Mouse (Mus musculus) forebrain, embryonic 14.5 days (tissue): ENCODE measurements around the gene Ccdc88b. TPM values are rescaled to one million over a fixed set of nuclear protein-coding genes. Genes with fewer than 3 reads are reported as not detected.

Experiments used
- ATAC-seq: fragments of 200-750 bp; cut with Nextera tagmentation; 2 replicates; pipeline ENCODE4 v1.8.0; 2017; ENCODE audit warnings: mild to moderate bottlenecking, moderate library complexity
- DNase-seq: peaks from one replicate; pipeline ENCODE4 v3.0.0-alpha.2; 2015; ENCODE audit warnings: low spot score
- H3K27ac ChIP-seq: fragments of 300-500 bp; sonication (generic); 2 replicates; pipeline ENCODE4 v1.5.1; 2014; ENCODE audit warnings: low read depth, mild to moderate bottlenecking, control low read depth, low read length, moderate library complexity
- H3K27me3 ChIP-seq: fragments of 300-500 bp; sonication (generic); replicated peaks from 2 replicates; pipeline ENCODE4 v1.6.1; 2014; ENCODE audit warnings: low read length, control low read depth, mixed read lengths; ENCODE audit not compliant: control insufficient read depth, insufficient read depth
- H3K36me3 ChIP-seq: fragments of 300-500 bp; sonication (generic); 2 replicates; pipeline ENCODE4 v1.6.1; 2014; ENCODE audit warnings: low read length, control low read depth; ENCODE audit not compliant: control insufficient read depth, insufficient read depth
- H3K4me1 ChIP-seq: fragments of 300-500 bp; sonication (generic); 2 replicates; pipeline ENCODE4 v1.6.1; 2014; ENCODE audit warnings: antibody characterized with exemption, low read length, control low read depth; ENCODE audit not compliant: control insufficient read depth, insufficient read depth
- H3K4me2 ChIP-seq: fragments of 300-500 bp; sonication (generic); 2 replicates; pipeline ENCODE4 v1.6.1; 2014; ENCODE audit warnings: mild to moderate bottlenecking, control low read depth, low read length
- H3K4me3 ChIP-seq: fragments of 300-500 bp; sonication (generic); 2 replicates; pipeline ENCODE4 v1.5.1; 2014; ENCODE audit warnings: low read depth, low read length, control low read depth
- H3K9ac ChIP-seq: fragments of 300-500 bp; sonication (generic); 2 replicates; pipeline ENCODE4 v1.6.1; 2014; ENCODE audit warnings: mild to moderate bottlenecking, low read length, control low read depth, moderate library complexity
- H3K9me3 ChIP-seq: fragments of 300-500 bp; sonication (generic); replicated peaks from 2 replicates; pipeline ENCODE4 v1.6.1; 2016; ENCODE audit warnings: low read length, control low read depth, mixed read lengths; ENCODE audit not compliant: control insufficient read depth
- WGBS: fragments of 180-500 bp; shearing (Covaris S2); extraction: QIAGEN DNeasy Blood & Tissue Kit; methylation state at CpG from one replicate; pipeline ENCODE4 v1.1.7; 2014; 5-methylcytosine and 5-hydroxymethylcytosine counted together
- polyA plus RNA-seq: library from polyadenylated mRNA; unstranded; fragments of >200 nt; fragmentation: Nextera tagmentation; extraction: Ambion mirVana; gene quantifications from 2 replicates; pipeline ENCODE4 v1.2.1, GENCODE M21; 2014

The Ccdc88b gene
- polyA plus RNA-seq, 1 experiment from 2014 or later, result 0.37 TPM

DNA sequence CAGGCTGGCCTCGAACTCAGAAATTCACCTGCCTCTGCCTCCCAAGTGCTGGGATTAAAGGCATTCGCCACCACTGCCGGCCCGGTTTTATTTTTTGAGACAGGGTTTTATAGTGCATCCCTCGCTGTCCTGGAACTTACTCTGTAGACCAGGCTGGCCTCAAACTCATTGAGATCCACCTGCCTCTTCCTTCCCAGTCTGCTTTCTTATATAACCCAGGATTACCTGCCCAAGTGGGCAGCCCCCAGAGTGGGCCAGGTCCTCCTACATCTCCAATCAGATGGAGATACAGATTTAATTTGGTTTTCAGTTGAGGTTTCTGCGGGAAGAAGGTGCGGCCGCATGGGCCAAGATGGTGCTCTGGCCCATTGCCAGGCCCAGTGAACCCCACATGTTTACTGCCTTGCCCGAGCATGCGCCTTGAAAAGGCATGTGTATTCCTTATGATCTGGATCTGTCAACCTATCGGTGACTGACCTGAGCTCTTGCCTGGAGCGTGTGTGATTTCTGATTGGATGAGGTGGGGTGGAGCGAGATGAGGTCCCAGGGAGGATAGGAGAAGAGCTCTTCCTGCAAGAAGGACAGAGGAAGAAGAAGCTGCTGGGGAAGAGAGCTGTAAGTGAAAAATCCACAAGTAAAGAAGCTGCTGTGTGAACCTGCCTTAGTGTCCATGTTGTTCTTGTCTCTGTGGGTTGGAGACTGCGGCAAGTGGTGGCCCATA is 35.9 kb upstream of the Ccdc88b start:
- no peak overlapping the region for H3K4me2 ChIP-seq
- 0 out of 2 replicates have a peak, but pooled peaks cover 2% of the 10 kb centered on the region for H3K9me3 ChIP-seq
- no peak overlapping the region for H3K9ac ChIP-seq
- WGBS, result 94% methylated on average over 14 of the region's 14 CpGs
- H3K4me3 ChIP-seq, result no peak overlapping the region
- no peak overlapping the region for H3K27ac ChIP-seq
- DNase-seq, result no peak
- no peaks in the 10 kb centered on the region for H3K27me3 ChIP-seq
- no peaks in the 10 kb centered on the region for H3K36me3 ChIP-seq
- no peak for ATAC-seq
- no peaks in the 10 kb centered on the region for H3K4me1 ChIP-seq

- ATAC-seq (no peak), DNase-seq (no peak)
- Histone ChIP-seq H3K4me2 (no peak overlapping the region), H3K9ac (no peak overlapping the region), H3K36me3 (no peaks in the 10 kb centered on the region), H3K27me3 (no peaks in the 10 kb centered on the region), H3K4me1 (no peaks in the 10 kb centered on the region), H3K9me3 (0 out of 2 replicates have a peak, but pooled peaks cover 2% of the 10 kb centered on the region), H3K4me3 (no peak overlapping the region), H3K27ac (no peak overlapping the region)
- 78% methylated on average over 4 of the region's 4 CpGs for WGBS
Observed at GRCm38 (mm10) chr19:6892512-6892911, 34.5 kb upstream of the Ccdc88b start.

- WGBS, result 91% methylated on average over 4 of the region's 4 CpGs
- DNase-seq (no peak), ATAC-seq (no peak)
- H3K27me3 ChIP-seq, result no peaks in the 10 kb centered on the region
- no peaks in the 10 kb centered on the region for H3K36me3 ChIP-seq
- no peak overlapping the region for H3K9ac ChIP-seq
- H3K4me3 ChIP-seq, result no peak overlapping the region
- H3K4me1 ChIP-seq, result no peaks in the 10 kb centered on the region
- H3K27ac ChIP-seq, result no peak overlapping the region
- H3K4me2 ChIP-seq, result no peak overlapping the region
- H3K9me3 ChIP-seq, result peaks cover 11% of the 10 kb centered on the region; the same call in 1 of the 2 replicates
Observed at GRCm38 (mm10) chr19:6877965-6878364, 20.0 kb upstream of the Ccdc88b start.

DNA sequence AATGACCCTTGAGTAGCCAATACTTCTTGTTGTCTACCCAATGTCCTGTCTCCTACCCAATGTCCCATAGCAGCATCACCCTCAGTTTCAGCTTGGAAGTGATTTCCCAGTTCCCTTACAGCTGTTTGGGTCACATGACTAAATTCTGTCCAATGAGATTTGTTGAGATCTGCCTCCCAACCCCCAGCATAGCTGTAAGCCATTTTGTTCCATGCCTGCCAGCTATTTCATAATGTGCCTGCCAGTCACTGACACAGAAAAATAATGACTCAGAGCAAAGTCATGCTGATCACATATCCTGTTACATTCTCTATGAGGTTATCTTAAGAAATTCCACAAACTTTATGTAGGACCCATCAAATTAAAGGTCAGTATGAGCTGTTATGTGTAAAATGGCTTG is 18.8 kb upstream of the Ccdc88b start:
- no peak for ATAC-seq

GRCm38 (mm10) chr19:6875834-6876233 is 17.8 kb upstream of the Ccdc88b start:
- WGBS, result 89% methylated on average over 6 of the region's 6 CpGs
- Histone ChIP-seq H3K27me3 (no peaks in the 10 kb centered on the region), H3K4me3 (no peak overlapping the region), H3K9ac (no peak overlapping the region), H3K4me1 (no peaks in the 10 kb centered on the region), H3K4me2 (no peak overlapping the region), H3K27ac (no peak overlapping the region), H3K36me3 (no peaks in the 10 kb centered on the region), H3K9me3 (peaks cover 8% of the 10 kb centered on the region; the same call in 1 of the 2 replicates)
- ATAC-seq, result no peak
- DNase-seq, result no peak

More for the DNA sequence above, 18.8 kb upstream of the Ccdc88b start:
- no peak overlapping the region for H3K4me3 ChIP-seq
- no peak overlapping the region for H3K9ac ChIP-seq
- DNase-seq, result no peak
- H3K27ac ChIP-seq, result no peak overlapping the region
- no peaks in the 10 kb centered on the region for H3K27me3 ChIP-seq
- H3K4me1 ChIP-seq, result no peaks in the 10 kb centered on the region
- no peaks in the 10 kb centered on the region for H3K36me3 ChIP-seq
- peaks cover 11% of the 10 kb centered on the region; the same call in 1 of the 2 replicates for H3K9me3 ChIP-seq
- no peak overlapping the region for H3K4me2 ChIP-seq

DNA sequence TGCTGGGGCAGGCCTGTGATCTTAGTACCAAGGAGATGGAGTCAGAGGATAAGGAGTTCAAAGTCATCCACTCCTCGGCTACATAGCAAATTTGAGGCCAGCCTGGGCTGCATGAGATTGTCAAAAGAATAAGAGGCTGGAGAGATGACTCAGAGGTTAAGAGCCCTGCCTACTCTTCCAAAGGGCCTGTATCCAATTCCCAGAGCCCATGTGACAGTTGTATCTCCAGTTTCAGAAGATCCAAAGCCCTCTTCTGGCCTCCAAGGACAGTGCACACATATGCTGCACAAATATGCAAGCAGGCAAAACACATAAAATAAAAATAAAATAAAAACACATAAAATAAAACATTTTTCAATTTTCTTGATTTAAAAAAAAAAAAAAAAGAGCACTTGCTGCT is 16.2 kb upstream of the Ccdc88b start:
- no peak overlapping the region for H3K4me2 ChIP-seq
- no peaks in the 10 kb centered on the region for H3K4me1 ChIP-seq
- ATAC-seq, result no peak
- H3K27ac ChIP-seq, result no peak overlapping the region
- H3K27me3 ChIP-seq, result no peaks in the 10 kb centered on the region
- DNase-seq, result no peak
- H3K9ac ChIP-seq, result no peak overlapping the region
- H3K4me3 ChIP-seq, result no peak overlapping the region
- no peaks in the 10 kb centered on the region for H3K36me3 ChIP-seq
- WGBS, result 71% methylated on average over 1 of the region's 1 CpGs
- no peaks in the 10 kb centered on the region for H3K9me3 ChIP-seq

DNA sequence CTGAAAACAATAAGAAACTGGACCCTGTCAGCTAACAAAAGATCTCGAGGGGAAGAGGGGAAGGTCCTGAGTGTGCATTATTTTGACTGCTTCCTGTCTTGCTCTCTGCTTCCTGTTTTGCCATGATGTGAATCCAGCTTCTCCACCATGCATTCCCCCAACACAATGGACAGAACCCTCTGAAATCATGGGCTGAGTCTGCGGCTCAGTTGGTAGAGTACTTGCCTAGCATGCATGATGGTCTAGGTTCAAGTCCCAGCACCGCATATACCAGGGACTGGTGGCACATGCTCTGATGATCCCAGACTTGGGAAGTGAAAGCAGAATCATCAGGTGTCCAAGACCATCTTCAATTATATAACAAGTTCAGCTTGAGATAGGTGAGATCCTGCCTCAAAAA is 14.7 kb upstream of the Ccdc88b start:
- H3K4me3 ChIP-seq, result no peak overlapping the region
- WGBS, result 84% methylated on average over 3 of the region's 3 CpGs
- ATAC-seq, result no peak
- H3K9ac ChIP-seq, result no peak overlapping the region
- no peaks in the 10 kb centered on the region for H3K4me1 ChIP-seq
- DNase-seq, result no peak
- H3K27me3 ChIP-seq, result no peaks in the 10 kb centered on the region
- H3K4me2 ChIP-seq, result no peak overlapping the region
- no peaks in the 10 kb centered on the region for H3K9me3 ChIP-seq
- no peak overlapping the region for H3K27ac ChIP-seq
- no peaks in the 10 kb centered on the region for H3K36me3 ChIP-seq

DNA sequence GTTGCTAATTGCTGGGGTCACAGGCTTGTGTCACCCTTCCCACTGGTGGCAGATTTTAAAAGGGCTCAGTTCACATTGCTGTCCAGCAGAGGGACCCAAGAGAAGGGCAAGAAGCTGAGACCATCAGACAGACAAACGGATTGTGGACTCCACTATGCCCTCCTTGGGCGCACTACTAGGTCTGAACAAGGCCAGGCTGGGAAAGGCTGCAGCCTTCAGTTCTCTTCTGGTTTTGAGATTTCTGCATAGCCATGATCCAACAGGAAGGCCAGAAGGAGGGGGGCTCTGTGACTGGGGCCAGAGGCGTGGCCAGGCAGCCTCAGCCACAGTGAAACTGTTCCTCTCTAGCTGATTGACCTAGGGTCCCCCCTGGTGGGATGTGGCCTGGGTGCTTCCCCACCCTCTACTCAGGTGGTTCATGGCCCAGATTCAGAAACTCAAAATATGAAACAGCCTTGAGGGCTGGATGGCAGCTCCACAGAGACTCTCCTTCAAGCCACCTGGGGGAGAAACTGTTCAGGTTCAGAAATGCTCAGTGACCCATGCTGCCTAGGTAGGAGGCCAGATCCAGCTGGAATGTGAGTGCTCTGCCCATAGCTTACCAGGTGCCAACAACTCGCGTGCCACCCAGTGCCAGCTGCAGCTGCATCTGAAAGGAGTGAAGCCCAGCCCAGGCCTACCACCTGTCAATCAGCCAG is 13.7 kb upstream of the Ccdc88b start:
- Histone ChIP-seq H3K9ac (no peak overlapping the region), H3K36me3 (no peaks in the 10 kb centered on the region), H3K27me3 (no peaks in the 10 kb centered on the region), H3K9me3 (no peaks in the 10 kb centered on the region), H3K4me1 (no peaks in the 10 kb centered on the region), H3K4me2 (no peak overlapping the region), H3K27ac (no peak overlapping the region), H3K4me3 (no peak overlapping the region)
- ATAC-seq (no peak), DNase-seq (no peak)
- 66% methylated on average over 5 of the region's 5 CpGs for WGBS

DNA sequence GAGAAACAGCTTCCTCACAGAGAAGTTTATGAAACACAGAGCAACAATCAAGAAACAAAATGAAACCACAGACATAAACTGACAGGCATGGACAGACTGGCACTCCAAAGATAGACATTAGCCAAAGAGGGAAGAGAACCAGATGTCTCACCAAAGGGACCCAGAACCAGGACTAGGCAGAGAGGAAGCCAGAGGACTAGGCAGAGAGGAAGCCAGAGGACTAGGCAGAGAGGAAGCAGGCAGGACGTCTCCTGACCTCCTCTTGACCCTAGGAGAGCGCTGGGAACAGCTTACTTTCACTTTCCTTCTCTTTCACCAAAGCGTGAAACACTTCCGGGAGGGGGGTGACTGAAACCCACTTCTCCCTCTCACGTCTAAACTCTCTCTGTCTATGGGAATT is 11.3 kb upstream of the Ccdc88b start:
- DNase-seq (no peak), ATAC-seq (no peak)
- H3K4me3 ChIP-seq, result no peak overlapping the region
- no peak overlapping the region for H3K4me2 ChIP-seq
- H3K27ac ChIP-seq, result no peak overlapping the region
- H3K27me3 ChIP-seq, result no peaks in the 10 kb centered on the region
- no peak overlapping the region for H3K9ac ChIP-seq
- no peaks in the 10 kb centered on the region for H3K4me1 ChIP-seq
- 10% methylated on average over 5 of the region's 5 CpGs for WGBS
- H3K9me3 ChIP-seq, result no peaks in the 10 kb centered on the region
- H3K36me3 ChIP-seq, result no peaks in the 10 kb centered on the region
